Mouse (Mus musculus) right cerebral cortex, postnatal 4 days (tissue): ENCODE measurements at regions not wholly inside any gene's neighbourhood (a gene's known extent, or its start where the extent isn't known, plus 50 kb on each side); places are given as distances from the start of the nearest gene placed in this dataset.
A peak's percentile ranks its signal among the peaks of the same experiment; 100 is the strongest.
"Not testable (repeated sequence)": the region's sequence is repeated elsewhere in the genome, so short reads cannot be mapped to it uniquely, and the experiment has no call there.

Experiments used
- DNase-seq: peaks from one replicate; pipeline ENCODE4 v3.0.0-alpha.2; 2022

DNA sequence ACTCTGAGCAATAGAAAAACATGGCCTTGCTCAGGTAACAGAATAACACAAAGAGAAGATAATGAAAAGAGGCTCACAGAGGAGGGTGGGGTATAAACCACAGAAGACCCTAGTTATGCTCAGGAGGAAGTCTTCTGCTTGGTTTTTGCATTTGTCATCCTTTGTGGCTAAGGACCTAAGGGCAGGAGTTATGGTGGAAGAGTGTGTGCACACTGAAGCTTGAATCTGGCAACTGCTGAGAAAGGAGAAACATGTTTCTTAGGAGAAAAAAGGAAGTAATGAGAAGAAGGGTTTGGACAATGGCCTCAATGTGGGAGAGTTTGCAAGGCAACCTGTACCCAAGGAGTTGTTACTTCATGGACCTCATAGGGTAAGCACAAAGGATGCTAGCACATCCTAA lies 106.8 kb upstream of the Nyap2 start:
- no peak for DNase-seq

DNA sequence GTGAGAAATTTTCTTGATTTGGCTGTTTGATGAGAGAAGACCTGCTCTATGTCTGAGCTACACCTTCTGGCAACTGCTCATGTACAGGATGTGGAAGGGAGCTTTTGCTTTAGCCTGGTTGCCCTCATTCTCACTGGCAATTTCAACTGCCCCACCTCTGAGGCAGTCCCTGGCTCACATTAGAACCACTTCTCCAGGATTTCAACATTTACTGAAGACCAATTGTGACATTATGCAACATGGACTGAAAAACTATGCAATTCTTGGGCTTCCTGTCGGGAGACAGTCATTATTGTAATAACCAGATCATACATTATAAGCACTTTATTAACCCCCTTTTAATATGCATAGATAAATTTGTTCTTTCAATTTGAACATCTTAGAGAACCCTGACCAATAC lies 107.6 kb upstream of the Nyap2 start:
- no peak for DNase-seq

DNA sequence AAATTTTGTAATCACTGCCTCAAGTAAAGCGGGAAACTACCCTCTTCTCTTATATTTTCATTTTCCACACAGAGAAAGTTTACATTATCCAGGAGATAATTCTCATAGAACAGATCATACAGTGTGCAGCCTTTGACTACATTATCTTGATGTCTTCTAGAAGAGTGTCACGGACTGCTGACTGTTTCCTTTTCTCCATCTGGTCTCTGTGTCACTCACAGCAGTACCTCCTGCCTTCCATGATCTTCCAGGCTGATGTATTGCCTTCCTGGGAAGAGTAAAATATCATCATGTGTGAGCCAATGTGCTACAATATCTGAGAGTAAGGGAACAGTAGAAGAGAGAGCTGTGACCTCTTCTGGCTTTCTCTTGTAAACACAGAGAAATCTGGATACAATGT lies 111.0 kb upstream of the Nyap2 start:
- no peak for DNase-seq

DNA sequence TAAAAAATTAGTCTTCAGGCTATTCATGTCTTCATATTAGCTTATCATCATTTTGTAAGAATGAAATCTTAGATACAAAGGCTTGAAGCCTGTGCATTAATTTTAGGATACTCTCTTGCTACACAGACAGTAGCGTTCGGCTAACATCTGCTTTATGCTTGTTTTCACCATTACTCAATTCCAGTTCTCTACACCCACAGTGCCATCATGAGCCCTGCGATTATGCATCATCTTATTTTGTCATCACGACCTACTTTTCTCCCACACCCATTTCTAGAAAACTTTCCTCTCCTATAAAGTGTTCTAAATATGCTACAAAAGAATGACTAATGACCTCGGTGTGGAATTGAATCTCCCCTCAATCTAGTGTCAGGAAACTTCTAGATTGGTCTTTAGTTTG lies 112.4 kb upstream of the Nyap2 start:
- no peak for DNase-seq

DNA sequence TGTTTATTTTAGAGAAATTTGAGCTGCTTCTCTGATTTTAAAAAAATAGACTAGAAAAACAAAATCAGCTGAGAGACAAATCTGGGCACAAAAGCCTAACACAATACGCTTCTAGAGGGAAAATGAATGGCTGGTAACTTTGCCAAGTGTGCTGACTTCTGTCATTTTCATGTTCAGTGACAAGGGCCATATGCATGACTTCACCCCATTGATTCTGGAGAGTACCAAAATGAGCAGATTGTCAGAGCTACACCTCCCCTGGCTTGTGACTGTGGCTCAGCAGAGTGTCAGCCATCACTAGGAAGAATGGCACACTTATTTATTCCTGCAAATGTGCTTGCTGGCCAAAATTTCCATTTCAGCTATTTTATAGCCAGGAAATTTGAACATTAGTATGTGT lies 112.9 kb upstream of the Nyap2 start:
- no peak for DNase-seq

DNA sequence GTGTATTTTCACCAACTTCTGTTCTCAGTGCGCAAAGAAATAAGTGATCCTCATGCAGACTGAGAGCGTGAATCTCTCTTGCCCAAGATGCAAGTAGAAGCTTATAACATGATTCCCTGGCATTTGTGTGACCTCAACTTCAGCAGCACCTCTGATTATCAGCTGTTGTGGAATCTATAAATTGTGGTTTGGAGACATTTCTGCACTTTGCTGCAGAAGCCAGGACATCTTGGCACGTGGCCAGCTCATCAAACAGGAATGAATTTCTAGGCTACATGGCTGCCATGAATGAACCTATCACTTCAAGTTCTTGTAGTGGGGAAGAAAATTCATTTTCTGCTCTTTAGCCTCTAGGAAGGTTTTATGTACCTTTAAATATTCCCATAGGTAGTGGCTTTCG lies 126.3 kb upstream of the Nyap2 start:
- peak; percentile 12 for DNase-seq

DNA sequence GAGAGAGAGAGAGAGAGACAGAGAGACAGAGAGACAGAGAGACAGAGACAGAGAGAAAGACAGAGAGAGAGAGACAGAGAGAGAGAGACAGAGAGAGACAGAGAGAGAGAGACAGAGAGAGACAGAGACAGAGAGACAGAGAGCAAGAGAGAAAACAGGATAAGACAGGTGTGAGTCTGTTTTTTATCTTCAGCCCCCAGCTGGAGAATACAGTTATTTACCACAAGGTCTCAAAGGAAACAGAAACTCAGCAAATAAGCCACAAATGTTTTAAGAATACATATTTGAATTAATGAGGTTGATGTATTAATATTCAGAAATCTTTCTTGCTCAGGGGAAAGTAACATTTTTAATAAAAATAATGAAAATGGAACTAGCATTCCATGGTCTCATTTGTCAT lies 130.7 kb upstream of the Nyap2 start:
- DNase-seq, result not testable (repeated sequence)

DNA sequence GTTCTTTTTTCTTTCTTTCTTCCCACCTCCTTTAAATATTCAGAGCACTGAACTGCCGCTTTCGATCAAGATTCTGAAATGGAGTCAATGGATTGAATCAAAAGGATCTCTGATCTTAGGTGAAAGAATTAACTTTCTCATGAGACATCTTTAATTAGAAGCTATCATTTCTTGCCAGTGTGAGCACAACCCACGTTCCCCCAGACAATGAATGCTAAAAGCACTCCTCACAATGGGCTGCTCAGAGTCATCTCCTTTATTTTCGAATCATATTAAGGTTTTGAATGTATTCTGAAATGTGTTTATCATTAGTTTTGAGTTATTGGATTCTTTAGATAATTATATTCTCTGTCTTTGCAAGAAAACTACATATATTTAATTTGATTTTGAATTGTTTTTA lies 137.4 kb upstream of the Nyap2 start:
- no peak for DNase-seq

DNA sequence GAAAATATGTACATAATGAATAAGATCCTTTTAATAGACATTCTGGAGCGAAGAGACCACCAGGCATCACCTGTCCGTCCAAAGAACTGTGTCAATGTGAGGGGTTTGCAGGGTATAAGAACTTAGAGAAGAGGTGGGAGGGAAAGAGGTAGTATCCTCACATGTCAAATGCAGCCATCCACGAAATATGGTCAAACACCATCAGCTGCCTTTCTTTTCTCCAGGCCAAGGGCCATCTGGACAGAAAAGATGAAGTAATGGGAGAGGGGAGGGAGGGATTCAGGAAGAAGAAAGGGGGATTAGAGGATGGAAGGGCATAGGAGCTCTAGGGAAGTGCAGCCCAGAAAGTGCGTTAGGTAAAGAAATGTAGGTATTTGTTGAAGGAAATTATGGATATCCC lies 141.0 kb upstream of the Dock10 start:
- DNase-seq, result no peak

DNA sequence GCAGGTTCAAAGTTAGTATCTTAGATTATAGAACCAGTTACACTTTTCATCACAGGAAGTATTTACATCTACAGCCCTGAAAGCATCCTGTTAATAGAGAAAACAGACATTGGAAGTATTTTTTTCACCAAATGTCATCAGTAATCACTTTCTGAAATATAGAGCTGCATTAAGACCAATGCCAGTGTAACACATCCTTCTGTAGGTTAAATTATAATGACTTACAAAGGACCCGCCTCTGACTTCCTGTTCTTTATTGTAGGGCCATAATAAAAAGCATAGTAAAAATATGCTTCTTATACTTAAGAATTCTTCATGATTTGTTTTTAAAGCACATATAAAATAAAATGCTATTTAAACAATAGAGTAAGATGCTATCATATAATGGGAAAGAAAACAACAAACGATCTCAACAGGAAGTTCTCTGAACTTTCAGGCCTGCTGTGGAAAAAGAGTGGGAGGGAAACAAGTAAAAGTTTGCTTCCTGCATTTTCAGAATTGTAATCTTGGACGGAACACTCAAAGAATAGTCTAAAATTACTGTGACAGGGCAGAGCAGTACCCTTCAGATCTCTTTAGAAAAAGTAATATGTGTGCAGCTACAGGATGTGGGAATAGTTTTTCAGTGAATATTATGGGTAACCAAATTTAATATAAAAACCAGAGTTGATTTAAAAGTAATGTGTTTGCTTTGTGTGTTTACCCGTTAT lies 116.0 kb upstream of the Dock10 start:
- DNase-seq, result no peak

DNA sequence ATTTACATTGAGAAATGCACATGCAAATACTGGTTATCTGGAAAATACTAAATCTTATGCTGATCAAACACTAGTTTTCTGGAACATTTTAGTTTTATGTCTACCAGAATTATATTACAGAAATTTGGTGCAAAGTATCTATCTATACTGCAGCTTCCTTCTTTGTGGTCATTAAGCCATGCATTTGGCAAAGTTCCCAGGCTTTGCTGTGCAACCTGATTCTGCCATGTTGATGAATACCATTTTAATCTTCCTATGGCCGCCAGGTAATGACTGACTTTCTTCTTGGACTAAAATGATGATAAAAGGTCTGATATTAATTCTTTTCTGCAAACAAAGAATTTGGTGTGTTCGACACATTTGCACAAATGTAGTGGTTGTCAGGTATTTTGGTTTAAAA lies 115.3 kb upstream of the Dock10 start:
- no peak for DNase-seq

DNA sequence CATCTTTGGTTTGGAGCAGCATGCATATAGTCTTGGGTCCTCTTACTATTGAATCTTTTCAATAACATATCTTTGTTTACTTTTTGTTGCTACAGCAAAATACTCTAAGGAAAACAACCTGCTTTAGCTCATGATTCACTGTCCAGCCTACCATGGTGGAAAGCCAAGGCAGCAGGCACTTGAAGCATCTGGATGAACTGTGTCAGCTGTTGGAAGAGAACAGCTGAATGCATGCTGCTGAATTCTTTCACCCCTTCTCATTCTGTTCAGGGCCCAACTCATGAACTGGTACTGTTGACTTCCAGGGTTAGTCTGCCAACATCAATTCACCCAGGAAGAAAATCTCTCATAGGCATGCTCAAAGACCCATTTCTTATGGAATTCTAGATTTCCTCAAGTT lies 110.5 kb upstream of the Dock10 start:
- no peak for DNase-seq

DNA sequence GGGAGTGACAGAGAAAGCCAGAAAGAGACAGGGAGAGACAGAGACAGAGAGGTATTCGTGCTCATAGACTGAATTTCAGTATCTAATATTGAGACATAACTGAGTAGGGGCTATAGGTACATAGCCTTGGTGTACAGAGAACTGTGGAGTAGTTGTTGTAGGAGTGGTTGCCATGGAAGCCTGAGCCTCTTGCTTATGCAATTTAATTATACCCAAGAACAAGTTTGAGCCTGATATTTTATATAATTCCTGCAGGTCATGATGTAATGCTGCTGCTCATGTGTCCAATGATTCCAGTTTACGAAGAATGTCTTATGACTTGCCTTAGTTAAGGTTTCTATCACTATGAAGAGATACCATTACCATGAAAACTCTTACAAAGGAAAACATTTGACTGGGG lies 98.7 kb upstream of the Dock10 start:
- DNase-seq, result no peak

DNA sequence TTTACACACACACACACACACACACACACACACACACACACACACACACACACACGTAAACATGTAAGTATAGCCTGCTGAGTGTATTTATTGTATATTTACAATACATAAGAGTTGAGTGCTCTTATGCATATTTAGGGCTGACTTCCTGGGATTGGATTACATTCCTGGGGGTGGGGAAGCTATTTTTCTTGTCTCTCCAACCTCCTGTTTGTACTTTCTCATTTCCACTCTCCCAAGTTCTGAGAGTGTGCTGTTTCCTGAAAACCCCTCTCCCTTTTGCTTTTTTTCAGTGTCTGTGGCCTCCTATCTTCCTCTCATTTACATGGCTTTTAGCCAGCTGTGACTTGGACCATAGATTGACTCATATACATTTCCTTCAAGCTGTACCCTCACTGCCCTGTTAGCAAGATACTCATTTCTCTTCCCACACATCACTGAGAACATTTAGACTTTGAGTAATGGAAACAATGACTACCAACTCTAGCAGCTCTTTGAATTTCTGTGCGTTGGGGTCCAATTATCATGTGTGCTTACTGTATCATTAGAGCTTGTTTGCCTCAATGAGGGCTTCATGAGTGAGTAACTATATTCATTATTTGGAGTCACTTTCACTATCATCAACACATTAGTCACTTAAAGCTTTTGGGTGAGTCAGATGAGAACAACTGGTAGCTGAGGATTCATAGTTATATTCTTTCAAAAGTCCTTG lies 96.8 kb upstream of the Dock10 start:
- DNase-seq, result no peak

DNA sequence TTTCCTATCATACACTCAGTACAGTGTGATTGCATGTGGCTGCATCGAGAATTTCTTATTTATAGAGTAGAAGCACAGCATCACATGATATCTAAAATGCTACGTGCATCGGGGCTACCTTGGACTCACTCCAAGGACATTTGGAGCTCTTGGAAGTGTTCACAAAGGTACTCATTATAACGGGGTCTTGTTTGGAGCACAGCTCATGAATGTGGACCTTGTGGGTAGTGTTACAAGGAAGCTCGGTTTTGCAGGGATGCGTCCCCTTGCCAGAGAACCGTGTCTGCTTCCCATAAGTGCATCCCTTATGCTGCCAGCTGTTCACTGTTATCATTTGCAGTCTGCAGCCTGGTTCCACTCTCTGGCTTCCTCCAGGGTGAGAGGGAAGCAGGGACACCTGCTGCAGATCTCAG lies 96.0 kb upstream of the Dock10 start:
- DNase-seq, result peak; percentile 37

DNA sequence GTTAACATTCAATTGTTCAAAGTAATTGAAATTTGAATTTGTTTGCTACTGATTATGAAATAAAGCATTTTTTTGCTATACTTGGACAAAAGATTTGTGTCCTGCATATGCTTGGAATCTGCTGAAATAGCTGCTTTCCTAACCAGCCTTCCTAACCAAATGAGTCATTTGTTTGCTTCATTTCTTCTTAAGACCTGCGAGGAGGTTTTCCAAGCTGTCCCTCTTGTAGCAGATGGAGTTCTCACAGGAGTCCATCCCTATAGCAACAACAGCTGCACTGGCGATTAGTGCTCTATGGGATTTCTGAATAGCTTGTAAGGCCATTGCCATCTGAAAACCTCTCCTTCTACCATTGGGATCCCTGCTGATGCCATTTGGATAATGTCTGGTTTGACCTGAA lies 94.4 kb upstream of the Dock10 start:
- no peak for DNase-seq

DNA sequence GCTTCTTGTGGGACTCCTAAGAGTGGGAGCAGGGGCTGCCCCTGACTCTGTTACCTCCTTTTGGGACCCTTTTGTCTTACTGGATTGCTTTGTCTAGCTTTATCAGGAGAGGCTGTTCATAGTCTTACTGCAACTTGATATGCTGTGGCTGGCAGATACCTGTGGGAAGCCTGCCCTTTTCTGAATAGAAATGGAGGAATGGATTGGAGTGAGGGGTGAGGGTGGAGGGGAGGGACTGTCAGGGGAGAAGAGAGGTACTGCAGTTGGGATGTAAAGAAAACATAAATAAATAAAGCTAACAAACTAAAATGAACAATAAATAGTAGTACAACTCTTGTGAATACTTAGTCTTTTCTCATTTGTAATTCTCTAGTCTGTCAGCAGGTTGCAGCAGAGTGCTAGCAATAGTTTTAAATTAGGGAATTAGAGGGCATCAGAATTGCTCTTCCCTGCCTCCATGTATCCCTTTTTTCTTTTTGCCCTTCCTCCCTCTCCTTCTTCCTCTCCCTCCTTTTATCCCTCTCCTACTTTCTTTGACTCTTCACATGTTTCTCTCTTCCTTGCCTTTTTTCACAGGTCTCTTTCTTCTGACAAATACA lies 72.0 kb upstream of the Dock10 start:
- peak; percentile 10 for DNase-seq

DNA sequence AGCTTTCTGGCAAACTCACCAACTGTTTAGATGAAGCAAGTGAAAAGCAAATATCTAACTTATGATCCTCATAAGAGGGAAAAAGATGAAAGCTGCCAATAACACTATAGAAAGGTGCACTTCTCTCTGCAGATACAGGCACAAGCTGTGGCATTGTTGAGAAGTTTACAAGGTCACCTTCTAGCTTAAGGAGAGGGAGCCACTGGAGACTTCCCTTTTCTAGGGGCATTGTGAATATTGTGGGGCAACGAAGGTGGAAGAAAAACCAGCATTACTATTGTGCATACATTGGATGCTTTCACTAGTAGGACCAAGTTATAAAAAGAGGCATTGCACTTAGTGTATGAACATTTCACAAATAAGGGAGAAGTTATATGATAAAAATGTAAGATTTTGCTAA lies 68.1 kb upstream of the Dock10 start:
- DNase-seq, result no peak

DNA sequence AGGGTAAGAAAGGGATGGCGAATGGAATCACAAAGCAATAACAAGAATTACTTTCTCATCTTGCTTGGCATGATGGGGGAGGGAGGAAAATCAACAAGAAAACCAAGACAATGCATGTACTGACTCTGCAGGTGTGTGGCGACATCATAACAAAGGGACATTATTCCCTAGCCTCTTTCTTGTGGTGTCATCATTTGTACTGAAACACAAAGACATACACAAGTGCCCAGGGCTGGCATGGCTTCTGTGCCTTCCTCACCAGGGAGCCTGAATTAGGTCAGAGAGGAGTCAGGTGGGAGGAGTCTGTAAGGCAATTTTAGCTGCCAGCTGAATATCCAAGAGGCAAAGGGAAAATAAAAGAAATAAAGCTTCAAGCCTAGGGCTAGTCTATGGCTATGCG lies 65.6 kb upstream of the Dock10 start:
- no peak for DNase-seq

DNA sequence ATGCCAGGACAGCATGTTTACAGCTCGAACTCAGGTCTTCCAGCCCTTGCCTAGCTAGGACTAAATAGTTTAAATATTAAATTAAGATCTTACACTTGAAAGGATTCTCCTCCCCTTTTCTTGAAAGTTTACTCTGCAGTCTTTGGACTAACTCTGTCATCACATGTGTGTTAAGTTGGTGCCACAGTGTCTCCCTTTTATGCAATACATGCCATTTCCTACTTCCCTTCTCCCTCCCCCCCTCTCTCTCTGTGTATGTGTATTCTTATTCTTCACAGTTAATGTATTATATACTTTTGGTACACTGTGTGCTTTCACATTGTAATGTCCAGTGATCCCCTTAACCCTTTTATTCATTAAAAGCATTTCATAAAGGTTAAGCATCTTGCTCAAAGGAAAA lies 63.9 kb upstream of the Dock10 start:
- DNase-seq, result no peak

DNA sequence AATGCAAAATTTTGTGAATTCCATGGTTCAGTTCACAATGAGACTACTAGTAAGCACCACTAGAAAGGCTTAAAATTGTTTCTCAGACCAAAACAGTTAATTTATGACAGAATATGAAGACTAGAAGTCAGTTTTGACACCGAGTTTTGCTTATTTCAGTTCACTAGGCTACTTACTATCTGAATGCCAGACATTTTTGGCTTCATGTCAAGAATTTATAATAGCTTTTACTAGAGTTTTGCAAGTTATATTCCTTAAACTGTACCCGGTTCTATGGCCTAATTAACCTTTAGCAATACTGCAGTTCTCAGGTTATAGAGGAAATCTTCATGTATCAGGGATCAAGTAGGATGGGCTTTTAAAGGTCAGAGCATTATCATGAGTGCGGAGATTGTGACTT lies 54.6 kb upstream of the Dock10 start:
- DNase-seq, result no peak
